In the genomic region with DNA sequence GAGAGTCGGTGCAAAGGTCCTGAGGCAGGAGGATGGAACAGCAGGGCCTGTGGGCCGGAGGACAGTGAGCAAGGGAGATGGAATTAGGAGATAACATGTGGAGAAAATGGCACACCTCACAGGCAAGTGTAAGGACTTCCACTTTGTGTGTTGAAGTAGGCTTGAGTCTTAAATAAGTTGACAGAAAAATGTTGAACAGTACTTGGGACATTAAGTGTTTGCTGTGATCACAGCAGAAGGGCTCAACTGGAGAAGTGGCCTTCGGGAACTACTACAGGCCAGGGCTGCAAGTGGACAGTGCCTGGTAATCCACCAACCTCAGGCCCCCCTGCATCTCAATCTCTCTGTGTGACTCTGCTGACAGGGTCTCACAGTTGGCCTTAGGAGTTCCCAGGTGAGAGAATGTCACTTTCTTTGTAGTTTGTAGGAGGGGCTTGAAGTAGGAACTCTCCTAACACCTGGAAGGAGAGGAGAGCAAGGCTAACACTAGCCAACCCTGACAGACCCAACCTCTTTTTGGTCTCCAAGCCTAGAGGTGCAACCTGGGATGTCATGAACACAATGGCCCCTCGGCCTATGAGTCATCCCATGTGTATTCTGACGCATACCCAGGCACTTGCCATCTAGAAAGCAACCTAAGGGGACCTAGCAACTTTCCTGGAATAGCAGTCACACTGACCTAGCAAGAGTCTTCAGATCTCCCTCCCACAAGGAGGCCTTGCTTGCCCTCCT, we compare ENCODE assay signal across 8 mouse cellular contexts. TPM values are rescaled to one million over a fixed set of nuclear protein-coding genes. Genes with fewer than 3 reads are reported as not detected.
DNase-seq lines count a peak whose midpoint lies in the region; ATAC-seq and TF ChIP-seq lines count a peak whose summit lies in the region.

No protein-coding gene starts in this region.

- H3K9me3 ChIP-seq in midbrain, embryonic 11.5 days (ENCODE audit: control insufficient read depth, low read length): no peaks in the 10 kb centered on the region

- no peak for DNase-seq in gastrocnemius, adult 2 months
- DNase-seq in gastrocnemius, postnatal 36 days: no peak
- peak; percentile 30 for DNase-seq in c-Kit-positive CD71-negative TER-119-negative erythroid progenitor cells, embryonic 14.5 days (ENCODE audit: low read depth)
- no peak for DNase-seq in midbrain, embryonic 11.5 days (ENCODE audit: low spot score, missing footprints)
- DNase-seq in T-cell, adult 2 months (ENCODE audit: low spot score): no peak
- no peak for DNase-seq in gastrocnemius, adult 8-10 months (ENCODE audit: low spot score in 2 of 2)

- H3K4me1 ChIP-seq in midbrain, embryonic 11.5 days (ENCODE audit: control insufficient read depth, insufficient read depth, low read length): peaks cover 19% of the 10 kb centered on the region

- H3K4me3 ChIP-seq in gastrocnemius, adult 2 months: peak overlapping the region; percentile 33
- H3K4me3 ChIP-seq in midbrain, embryonic 11.5 days (ENCODE audit: low read depth, low read length): no peak overlapping the region; the same call in 1 of the 2 replicates

- peak overlapping the region; percentile 2; the same call in 1 of the 2 replicates for H3K9ac ChIP-seq in midbrain, embryonic 11.5 days (ENCODE audit: low read length)

- peaks cover 12% of the 10 kb centered on the region for H3K36me3 ChIP-seq in midbrain, embryonic 11.5 days (ENCODE audit: control insufficient read depth, insufficient read depth, low read length)

- peak; percentile 46 for ATAC-seq in inflammation-experienced regulatory T-cells, adult 6 months
- peak; percentile 52; the same call in 1 of the 2 replicates for ATAC-seq in midbrain, embryonic 11.5 days (ENCODE audit: low FRiP score)
- ATAC-seq in cerebellum, adult (ENCODE audit: insufficient number of reproducible peaks, low FRiP score, low TSS enrichment): no peak

- H3K27ac ChIP-seq in gastrocnemius, adult 2 months: no peak overlapping the region
- peak overlapping the region; percentile 4; the same call in 1 of the 2 replicates for H3K27ac ChIP-seq in midbrain, embryonic 11.5 days (ENCODE audit: low read depth, low read length)

- no peak for TF ChIP-seq CTCF in gastrocnemius, adult 2 months (IDR thresholded peaks at IDR 0.05)

- H3K27me3 ChIP-seq in midbrain, embryonic 11.5 days (ENCODE audit: control insufficient read depth, insufficient read depth, low read length): no peaks in the 10 kb centered on the region

- peak overlapping the region; percentile 26 for H3K4me2 ChIP-seq in midbrain, embryonic 11.5 days

- intact Hi-C loops in gastrocnemius, adult 2 months (cut with DNase I): no loop called here
- intact Hi-C loops in gastrocnemius, postnatal 36 days (cut with DNase I): no loop called here

- WGBS in midbrain, embryonic 11.5 days: 63% methylated on average over 5 of the region's 5 CpGs

RNA-seq across cellular contexts. Expression of gene Mfsd2a, which starts 6.1 kb away (rescaled TPM):
- total RNA-seq in gastrocnemius, adult 2 months (2021): under 1 TPM in 1 of 2 experiments, not detected in 1; 0.10 TPM
- total RNA-seq in gastrocnemius, postnatal 36 days (2021): under 1 TPM; 0.13 to 0.39 TPM
- 1 to 10 TPM in 2 of 3 experiments, under 1 TPM in 1; 0.68 to 1.5 (median 1.3) TPM for polyA plus RNA-seq in inflammation-experienced regulatory T-cells, adult 6 months (2017; shearing (Covaris generic))
- 22.8 and 27.2 TPM in 2 replicates for polyA plus RNA-seq in midbrain, embryonic 11.5 days (2014; fragmentation: Nextera tagmentation; extraction: Ambion mirVana)
- not detected for total RNA-seq in gastrocnemius, adult 8-10 months (2022)

RNA-seq across cellular contexts. Expression of gene Mycl, which starts 40.6 kb away (rescaled TPM):
- total RNA-seq in gastrocnemius, adult 2 months (2021): under 1 TPM; 0.13 to 0.42 TPM
- total RNA-seq in gastrocnemius, postnatal 36 days (2021): under 1 TPM; 0.41 to 0.52 TPM
- polyA plus RNA-seq in inflammation-experienced regulatory T-cells, adult 6 months (2017; shearing (Covaris generic)): not detected
- polyA plus RNA-seq in midbrain, embryonic 11.5 days (2014; fragmentation: Nextera tagmentation; extraction: Ambion mirVana): 106 and 108 TPM in 2 replicates
- total RNA-seq in gastrocnemius, adult 8-10 months (2022): 1 to 10 TPM in 1 of 4 experiments, under 1 TPM in 1, not detected in 2; 0.40 to 1.1 TPM
